Mouse (Mus musculus) layer of hippocampus, adult 18-20 months (tissue): Measurements from ENCODE around the gene Olfr584. TPM values are rescaled to one million over a fixed set of nuclear protein-coding genes. Genes with fewer than 3 reads are reported as not detected.

ENCODE experiments used
- DNase-seq, 2 experiments: peaks; one replicate each; pipeline ENCODE4 v3.0.0; 2022; ENCODE audit warnings: low spot score in 2 of 2
- long read RNA-seq: library from polyadenylated mRNA; stranded (forward); transcript quantifications from one replicate; pipeline ENCODE4 v2.0.0, GENCODE M21; 2021
- total RNA-seq, 2 experiments: library from RNA; stranded (reverse); gene quantifications; 2 replicates each; pipeline ENCODE4 v1.2.3; 2021

Gene Olfr584
- not detected for total RNA-seq
- long read RNA-seq: 0 reads

- DNase-seq: no peak
Measured at GRCm38 (mm10) chr7:103081585-103081984, at the start of gene Olfr584. TSS of gene Olfr584 (plus strand) at chr7:103081885.

GRCm38 (mm10) chr7:103037724-103038123 is 44.0 kb upstream of the Olfr584 start, which contains the start of gene Olfr582:
TSS of gene Olfr582 (plus strand) at chr7:103038024.
- DNase-seq: no peak

DNA sequence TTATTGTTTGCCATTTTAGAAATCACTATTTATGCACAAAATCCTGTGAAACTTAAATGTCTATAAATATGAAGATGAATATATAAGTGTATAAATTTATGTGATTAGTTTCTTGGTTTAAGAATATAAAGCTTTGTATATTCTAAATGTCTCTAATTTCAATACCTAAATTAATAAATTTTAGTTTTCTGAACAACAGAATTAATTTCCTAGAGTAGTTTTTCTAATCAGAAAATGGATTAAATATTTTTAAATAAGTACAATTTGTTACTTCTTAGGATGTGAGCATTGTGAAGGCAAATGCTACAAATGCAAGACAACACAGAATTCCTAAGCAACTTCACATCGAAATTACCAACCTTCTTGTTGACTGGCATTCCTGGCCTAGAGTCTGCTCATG is 30.7 kb upstream of the Olfr584 start, which contains the start of gene Olfr583:
TSS of gene Olfr583 (plus strand) at position 301 of the 400 bp plus-strand sequence.
- DNase-seq: no peak

GRCm38 (mm10) chr7:103097420-103097819 is 15.7 kb downstream of the Olfr584 start, which contains the start of gene Olfr585:
TSS of gene Olfr585 (plus strand) at chr7:103097720.
- no peak for DNase-seq

DNA sequence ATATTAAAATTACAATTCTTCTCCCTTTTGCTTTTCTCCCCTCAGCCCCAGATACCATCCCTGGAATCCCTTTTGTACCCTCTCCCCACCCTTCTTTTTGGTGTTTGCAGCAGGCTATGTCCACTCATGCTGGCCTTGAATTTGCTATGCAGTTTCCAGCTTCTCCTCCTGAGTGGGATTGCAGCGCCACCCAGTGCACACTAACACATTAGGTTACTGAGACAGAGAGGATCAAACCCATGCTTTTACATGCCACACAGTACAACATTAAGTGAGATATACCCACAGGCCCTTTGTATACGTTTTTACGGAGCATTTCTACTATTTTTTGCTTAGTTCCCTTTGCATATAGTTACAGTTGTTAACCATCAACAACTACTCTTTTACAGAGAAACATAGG is 37.7 kb downstream of the Olfr584 start:
- no peak for DNase-seq

GRCm38 (mm10) chr7:103125538-103125937 is 43.9 kb downstream of the Olfr584 start, which contains the start of gene Olfr586:
TSS of gene Olfr586 (minus strand) at chr7:103125638.
- DNase-seq: no peak

Other genes starting within 250 kb of the Olfr584 start
- gene Olfr566, start 223.1 kb upstream of the Olfr584 start, total RNA-seq: not detected
- gene Olfr568, start 204.8 kb upstream of the Olfr584 start, total RNA-seq: not detected
- gene Olfr569, start 191.0 kb upstream of the Olfr584 start, total RNA-seq: not detected
- gene Olfr570, start 187.3 kb upstream of the Olfr584 start, total RNA-seq: not detected
- gene Olfr571, start 164.3 kb upstream of the Olfr584 start, total RNA-seq: not detected
- not detected for gene Olfr572, start 157.5 kb upstream of the Olfr584 start, total RNA-seq
- gene Olfr573-ps1, start 139.3 kb upstream of the Olfr584 start, total RNA-seq: not detected
- gene Olfr574, start 133.4 kb upstream of the Olfr584 start, total RNA-seq: not detected
- gene Olfr575, start 123.1 kb upstream of the Olfr584 start, total RNA-seq: not detected
- gene Olfr576, start 119.2 kb upstream of the Olfr584 start, total RNA-seq: not detected
- gene Olfr577, start 105.9 kb upstream of the Olfr584 start, total RNA-seq: not detected
- not detected for gene Olfr578, start 92.6 kb upstream of the Olfr584 start, total RNA-seq
- not detected for gene Olfr582, start 43.9 kb upstream of the Olfr584 start, total RNA-seq
- gene Olfr583, start 30.6 kb upstream of the Olfr584 start, total RNA-seq: not detected
- not detected for gene Olfr585, start 15.8 kb downstream of the Olfr584 start, total RNA-seq
- gene Olfr586, start 43.8 kb downstream of the Olfr584 start, total RNA-seq: not detected
- gene Olfr588-ps1, start 59.0 kb downstream of the Olfr584 start, total RNA-seq: not detected
- not detected for gene Olfr589, start 74.5 kb downstream of the Olfr584 start, total RNA-seq
- gene Olfr591, start 96.5 kb downstream of the Olfr584 start, total RNA-seq: not detected
- gene Olfr592, start 102.9 kb downstream of the Olfr584 start, total RNA-seq: not detected
- gene Olfr593, start 130.0 kb downstream of the Olfr584 start, total RNA-seq: not detected
- gene Olfr594, start 135.1 kb downstream of the Olfr584 start, total RNA-seq: not detected
- gene Usp17ld, start 170.6 kb downstream of the Olfr584 start, total RNA-seq: not detected
- not detected for gene Olfr596, start 223.8 kb downstream of the Olfr584 start, total RNA-seq
- gene Olfr597, start 234.4 kb downstream of the Olfr584 start, total RNA-seq: not detected
- gene Olfr598, start 241.7 kb downstream of the Olfr584 start, total RNA-seq: not detected